In the genomic region with DNA sequence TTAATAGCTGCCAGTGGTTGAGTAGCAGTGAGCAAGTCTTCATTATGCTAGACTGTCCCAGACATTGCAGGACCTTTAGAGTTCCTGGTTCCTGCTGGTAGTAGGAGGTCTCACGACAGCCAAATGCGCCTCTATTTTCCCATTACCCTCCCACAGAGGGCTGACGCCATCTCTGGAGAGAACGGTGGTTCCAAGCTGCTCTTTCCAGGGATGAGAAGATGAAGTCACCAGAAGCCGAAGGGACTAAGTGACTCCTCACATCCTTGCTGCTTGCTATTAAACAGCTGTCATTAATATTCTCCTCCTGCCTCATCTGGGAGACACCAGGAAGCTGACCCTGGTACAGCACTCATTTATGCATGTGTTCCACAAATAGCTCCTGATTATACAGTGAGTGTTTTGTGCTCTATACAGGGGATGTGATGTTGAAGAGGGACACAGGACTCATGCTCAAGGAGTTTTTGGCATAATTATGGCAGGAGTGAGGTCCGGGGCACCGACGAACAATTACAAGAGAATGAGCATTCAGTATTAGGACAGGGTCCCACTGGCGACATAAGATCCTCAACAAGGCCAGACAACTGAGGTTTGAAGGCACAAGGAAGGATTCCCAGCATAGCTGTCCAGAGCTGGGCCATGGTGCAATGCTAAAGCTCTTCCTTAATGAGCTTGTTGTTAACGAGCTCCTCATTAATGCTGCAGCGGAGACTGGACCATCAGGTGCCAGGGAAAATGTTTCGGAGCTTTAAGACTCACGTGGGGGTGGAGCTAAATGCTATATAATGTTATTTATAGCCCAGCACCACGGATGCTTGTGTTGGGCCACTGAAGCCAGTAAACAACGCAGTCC, we compare ENCODE assay signal across 17 mouse cellular contexts.
DNase-seq lines count a peak whose midpoint lies in the region; ATAC-seq and TF ChIP-seq lines count a peak whose summit lies in the region.
"Had no signal": no experiment of that assay in that cellular context is flagged by ENCODE, and none has a peak within 500 bp of the region (broad histone marks: within the 10 kb centered on the region; RNA-seq: fewer than 3 reads in every experiment).

No protein-coding gene starts in this region.

- H3K79me2 ChIP-seq in heart, adult 2 months (replicated peaks; ENCODE audit: control insufficient read depth, insufficient read depth, low read length) = no peaks in the 10 kb centered on the region

- no peak for TF ChIP-seq EP300 in heart, adult 2 months (IDR thresholded peaks at IDR 0.05; ENCODE audit: insufficient read depth, low read depth, low read length)

- no peak overlapping the region for H3K4me3 ChIP-seq in heart, adult 2 months
- no peak overlapping the region for H3K4me3 ChIP-seq in hindbrain, postnatal 0 days (ENCODE audit: low read length)
- no peak overlapping the region for H3K4me3 ChIP-seq in hindbrain, embryonic 10.5 days
- H3K4me3 ChIP-seq in neural tube, embryonic 14.5 days (ENCODE audit: low read depth, low read length) = no peak overlapping the region
- H3K4me3 ChIP-seq in cerebellum, adult 2 months (replicated peaks; ENCODE audit: insufficient read depth, low read depth, low read length) = no peak overlapping the region
- H3K4me3 ChIP-seq: embryonic facial prominence, embryonic 13.5 days; limb, embryonic 15.5 days; liver, embryonic 15.5 days; midbrain, embryonic 12.5 days had no signal

- peak; percentile 74 for ATAC-seq in hindbrain, postnatal 0 days
- peak; percentile 38; the same call in 1 of the 2 replicates for ATAC-seq in neural tube, embryonic 14.5 days (ENCODE audit: low read depth)

- no peak overlapping the region for H3K9ac ChIP-seq in heart, adult 2 months (ENCODE audit: low read depth, low read length)
- no peak overlapping the region for H3K9ac ChIP-seq in hindbrain, postnatal 0 days (replicated peaks; ENCODE audit: low read length)
- H3K9ac ChIP-seq in neural tube, embryonic 14.5 days (replicated peaks; ENCODE audit: low read depth, low read length) = no peak overlapping the region
- H3K9ac ChIP-seq: embryonic facial prominence, embryonic 13.5 days; limb, embryonic 15.5 days; liver, embryonic 15.5 days; midbrain, embryonic 12.5 days had no signal

- no peaks in the 10 kb centered on the region for H3K36me3 ChIP-seq in heart, adult 2 months (ENCODE audit: control insufficient read depth, insufficient read depth, low read length)
- H3K36me3 ChIP-seq in hindbrain, postnatal 0 days (ENCODE audit: insufficient read depth, low read length) = no peaks in the 10 kb centered on the region
- H3K36me3 ChIP-seq in hindbrain, embryonic 10.5 days = no peaks in the 10 kb centered on the region
- no peaks in the 10 kb centered on the region for H3K36me3 ChIP-seq in neural tube, embryonic 14.5 days (ENCODE audit: control insufficient read depth, insufficient read depth, low read length)
- H3K36me3 ChIP-seq: embryonic facial prominence, embryonic 13.5 days; limb, embryonic 15.5 days; liver, embryonic 15.5 days; midbrain, embryonic 12.5 days had no signal

- no peaks in the 10 kb centered on the region for H3K27me3 ChIP-seq in heart, adult 2 months (ENCODE audit: control insufficient read depth, insufficient read depth, low read length)
- no peaks in the 10 kb centered on the region for H3K27me3 ChIP-seq in hindbrain, postnatal 0 days (ENCODE audit: insufficient read depth, low read length)
- H3K27me3 ChIP-seq in hindbrain, embryonic 10.5 days (ENCODE audit: insufficient read depth, poor library complexity, severe bottlenecking) = no peaks in the 10 kb centered on the region
- H3K27me3 ChIP-seq in neural tube, embryonic 14.5 days (ENCODE audit: control insufficient read depth, insufficient read depth, low read length) = no peaks in the 10 kb centered on the region
- no peaks in the 10 kb centered on the region for H3K27me3 ChIP-seq in cerebellum, adult 2 months (ENCODE audit: control insufficient read depth, insufficient read depth, low read length)
- H3K27me3 ChIP-seq: embryonic facial prominence, embryonic 13.5 days; limb, embryonic 15.5 days; liver, embryonic 15.5 days; midbrain, embryonic 12.5 days had no signal

- no peak for TF ChIP-seq CTCF in heart, adult 2 months (IDR thresholded peaks at IDR 0.05)
- TF ChIP-seq CTCF in hindbrain, postnatal 0 days (IDR thresholded peaks at IDR 0.05; ENCODE audit: low read depth) = no peak
- no peak for TF ChIP-seq CTCF in brain, embryonic 14.5 days (IDR thresholded peaks at IDR 0.05; ENCODE audit: borderline replicate concordance, extremely low read depth, insufficient read depth, insufficient read length)
- no peak for TF ChIP-seq CTCF in cerebellum, adult 2 months (IDR thresholded peaks at IDR 0.05; ENCODE audit: borderline replicate concordance, insufficient read depth, low read depth, low read length)

- DNase-seq in heart, adult 9 months (ENCODE audit: low spot score in 2 of 2) = peak; percentile 9 to 14
- DNase-seq in heart, adult 2 months = no peak
- DNase-seq in hindbrain, postnatal 0 days (ENCODE audit: low spot score) = peak; percentile 21
- DNase-seq in hindbrain, embryonic 10.5 days (ENCODE audit: low spot score) = no peak
- peak; percentile 73 for DNase-seq in brain, embryonic 14.5 days (ENCODE audit: low read depth)
- no peak for DNase-seq in cerebellum, adult 2 months
- DNase-seq: cerebellum, adult 9-11 months; gastrocnemius, postnatal 25 days; kidney, adult 8-10 months; kidney, postnatal 36 days; right cerebral cortex, postnatal 25 days; thymus, postnatal 36 days had no signal

- TF ChIP-seq POLR2A in heart, adult 2 months (IDR thresholded peaks at IDR 0.05; ENCODE audit: insufficient read depth, low read depth, low read length) = no peak
- TF ChIP-seq POLR2A in brain, embryonic 14.5 days (IDR thresholded peaks at IDR 0.05; ENCODE audit: borderline replicate concordance, extremely low read depth, insufficient read depth, insufficient read length, poor library complexity, severe bottlenecking) = no peak
- no peak for TF ChIP-seq POLR2A in cerebellum, adult 2 months (IDR thresholded peaks at IDR 0.05; ENCODE audit: borderline replicate concordance, insufficient read depth, low read length)

- no peaks in the 10 kb centered on the region for H3K9me3 ChIP-seq in hindbrain, postnatal 0 days (ENCODE audit: low read length)
- 0 out of 2 replicates have a peak, but pooled peaks cover 2% of the 10 kb centered on the region for H3K9me3 ChIP-seq in hindbrain, embryonic 10.5 days
- no peaks in the 10 kb centered on the region for H3K9me3 ChIP-seq in neural tube, embryonic 14.5 days (ENCODE audit: control insufficient read depth, low read length)
- H3K9me3 ChIP-seq: embryonic facial prominence, embryonic 13.5 days; limb, embryonic 15.5 days; liver, embryonic 15.5 days; midbrain, embryonic 12.5 days had no signal

- H3K4me2 ChIP-seq in hindbrain, postnatal 0 days (ENCODE audit: low read depth, low read length) = no peak overlapping the region
- no peak overlapping the region for H3K4me2 ChIP-seq in neural tube, embryonic 14.5 days (ENCODE audit: low read depth, low read length)
- H3K4me2 ChIP-seq: embryonic facial prominence, embryonic 13.5 days; limb, embryonic 15.5 days; liver, embryonic 15.5 days; midbrain, embryonic 12.5 days had no signal

- no peak overlapping the region for H3K27ac ChIP-seq in heart, adult 2 months
- H3K27ac ChIP-seq in hindbrain, postnatal 0 days = no peak overlapping the region
- no peak overlapping the region for H3K27ac ChIP-seq in hindbrain, embryonic 10.5 days
- H3K27ac ChIP-seq in neural tube, embryonic 14.5 days (ENCODE audit: low read depth, low read length) = no peak overlapping the region
- H3K27ac ChIP-seq in cerebellum, adult 2 months (ENCODE audit: insufficient read depth, low read length) = no peak overlapping the region
- H3K27ac ChIP-seq: embryonic facial prominence, embryonic 13.5 days; limb, embryonic 15.5 days; liver, embryonic 15.5 days; midbrain, embryonic 12.5 days had no signal

- 74% methylated on average over 15 of the region's 15 CpGs for WGBS in heart, adult 2 months
- 56% methylated on average over 15 of the region's 15 CpGs for WGBS in hindbrain, postnatal 0 days
- 87% methylated on average over 15 of the region's 15 CpGs for WGBS in hindbrain, embryonic 10.5 days
- whole genome bisulfite sequencing in neural tube, embryonic 14.5 days = 53% methylated on average over 15 of the region's 15 CpGs
- WGBS in cerebellum, adult 2 months = 71% methylated on average over 15 of the region's 15 CpGs

- intact Hi-C loops in heart, adult 2 months (cut with DNase I) = no loop called here

- no peaks in the 10 kb centered on the region for H3K4me1 ChIP-seq in heart, adult 2 months (ENCODE audit: control insufficient read depth, insufficient read depth, low read length)
- no peaks in the 10 kb centered on the region for H3K4me1 ChIP-seq in hindbrain, postnatal 0 days (ENCODE audit: insufficient read depth, low read length)
- H3K4me1 ChIP-seq in hindbrain, embryonic 10.5 days (replicated peaks) = no peaks in the 10 kb centered on the region
- H3K4me1 ChIP-seq in neural tube, embryonic 14.5 days (ENCODE audit: control insufficient read depth, insufficient read depth, low read length) = peaks cover 7% of the 10 kb centered on the region
- H3K4me1 ChIP-seq in cerebellum, adult 2 months (ENCODE audit: control insufficient read depth, insufficient read depth, low read length) = no peaks in the 10 kb centered on the region
- H3K4me1 ChIP-seq: limb, embryonic 15.5 days; liver, embryonic 15.5 days had no signal

Comparison
In these comparisons a context has a peak if more than half of its experiments do, and no peak if none do; other contexts are left out.
1. DNase-seq: peak in heart, adult 9 months (2 of 2), hindbrain, postnatal 0 days (single experiment) and brain, embryonic 14.5 days (single experiment); none in heart, adult 2 months (0 of 2), hindbrain, embryonic 10.5 days (single experiment) and cerebellum, adult 2 months (0 of 2).